Mouse (Mus musculus): ENCODE measurements around the gene Tns2. TPM values are rescaled to one million over a fixed set of nuclear protein-coding genes. Genes with fewer than 3 reads are reported as not detected.
"Not testable (repeated sequence)": the region's sequence is repeated elsewhere in the genome, so short reads cannot be mapped to it uniquely, and the experiment has no call there.

Gene Tns2
- total RNA-seq, 2 experiments from 2014 or later = 119 to 121 TPM

DNA sequence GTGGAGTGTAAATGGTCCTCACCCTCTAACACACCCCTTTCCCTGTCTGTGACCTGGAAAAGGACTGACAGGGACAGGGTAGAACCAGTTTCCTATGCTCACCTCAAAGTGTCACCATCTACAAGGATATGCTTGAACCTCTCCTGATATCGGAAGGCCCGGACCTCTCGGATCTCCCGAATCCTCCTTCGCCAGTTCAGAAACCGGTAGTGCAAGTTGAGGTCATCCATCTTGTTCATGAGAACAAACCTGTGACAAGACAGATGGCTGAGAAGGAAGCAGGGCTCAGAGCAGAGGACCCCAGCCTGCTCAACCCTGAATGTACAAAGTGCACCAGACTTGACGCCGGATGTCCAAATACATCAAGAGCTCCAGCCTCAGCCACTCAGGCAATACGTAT lies 33.1 kb downstream of the Tns2 start:
- intact Hi-C loops (cut with DNase I) = no loop called here

GRCm38 (mm10) chr15:102134709-102135108 lies 34.5 kb downstream of the Tns2 start:
- intact Hi-C loops (cut with DNase I) = no loop called here
- DNase-seq = no peak

More for the DNA sequence above, 33.1 kb downstream of the Tns2 start:
- DNase-seq = no peak

DNA sequence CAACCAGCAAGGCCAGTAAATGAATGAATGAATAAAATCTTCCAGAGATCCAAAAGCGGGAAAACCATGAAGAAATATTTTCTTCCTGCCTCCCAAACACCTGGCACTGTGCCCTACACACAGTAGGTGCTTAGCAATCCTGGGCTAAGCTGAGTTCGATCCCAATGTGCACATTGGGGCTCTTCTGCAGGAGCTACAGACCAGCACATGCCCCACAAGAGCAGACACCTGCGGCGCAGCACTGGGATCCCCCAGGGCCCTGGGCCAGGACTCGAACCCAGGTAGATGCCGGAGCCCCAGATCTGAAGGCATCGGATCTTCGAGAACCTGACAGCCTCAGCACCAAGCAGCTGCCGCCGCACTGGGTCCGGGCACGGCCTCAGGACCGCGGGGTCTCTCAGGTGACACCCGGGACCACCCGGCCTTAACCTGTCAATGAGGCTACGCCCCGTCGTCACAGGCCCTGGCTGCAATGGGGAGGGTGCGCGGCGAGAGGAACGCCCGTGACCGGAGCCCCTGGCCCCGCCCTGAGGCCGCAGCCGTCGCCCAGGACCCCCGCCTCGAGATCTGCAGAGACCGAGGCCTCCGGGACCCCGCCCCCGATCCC lies 35.4 kb downstream of the Tns2 start:
- no peak for DNase-seq
- intact Hi-C loops (cut with DNase I) = no loop called here

GRCm38 (mm10) chr15:102136129-102136758 lies 36.0 kb downstream of the Tns2 start, which contains the start of gene Spryd3:
Gene Spryd3 (minus strand): TSS chr15:102136234.
- intact Hi-C loops (cut with DNase I) = no loop called here

DNA sequence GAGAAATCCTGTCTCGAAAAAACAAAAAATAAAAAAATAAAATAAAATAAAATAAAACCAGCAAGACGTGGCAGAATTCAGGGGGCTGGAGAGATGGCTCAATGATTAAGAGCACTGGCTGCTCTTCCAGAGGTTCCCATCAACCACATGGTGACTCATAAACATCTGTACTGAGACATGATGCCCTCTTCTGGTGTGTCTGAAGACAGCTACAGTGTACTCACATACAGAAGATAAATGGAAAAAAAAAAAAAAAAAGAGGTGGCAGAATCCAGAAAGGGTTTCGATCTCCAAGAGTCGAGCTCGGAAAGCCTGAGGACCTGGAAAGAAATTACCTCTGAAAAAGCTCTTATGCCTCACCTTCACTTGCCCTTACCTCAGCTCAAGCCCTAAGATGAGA lies 40.9 kb downstream of the Tns2 start:
- DNase-seq = no peak
- intact Hi-C loops (cut with DNase I) = no loop called here

More at GRCm38 (mm10) chr15:102136129-102136758, 36.0 kb downstream of the Tns2 start, which contains the start of gene Spryd3:
- peak; percentile 98 for DNase-seq

DNA sequence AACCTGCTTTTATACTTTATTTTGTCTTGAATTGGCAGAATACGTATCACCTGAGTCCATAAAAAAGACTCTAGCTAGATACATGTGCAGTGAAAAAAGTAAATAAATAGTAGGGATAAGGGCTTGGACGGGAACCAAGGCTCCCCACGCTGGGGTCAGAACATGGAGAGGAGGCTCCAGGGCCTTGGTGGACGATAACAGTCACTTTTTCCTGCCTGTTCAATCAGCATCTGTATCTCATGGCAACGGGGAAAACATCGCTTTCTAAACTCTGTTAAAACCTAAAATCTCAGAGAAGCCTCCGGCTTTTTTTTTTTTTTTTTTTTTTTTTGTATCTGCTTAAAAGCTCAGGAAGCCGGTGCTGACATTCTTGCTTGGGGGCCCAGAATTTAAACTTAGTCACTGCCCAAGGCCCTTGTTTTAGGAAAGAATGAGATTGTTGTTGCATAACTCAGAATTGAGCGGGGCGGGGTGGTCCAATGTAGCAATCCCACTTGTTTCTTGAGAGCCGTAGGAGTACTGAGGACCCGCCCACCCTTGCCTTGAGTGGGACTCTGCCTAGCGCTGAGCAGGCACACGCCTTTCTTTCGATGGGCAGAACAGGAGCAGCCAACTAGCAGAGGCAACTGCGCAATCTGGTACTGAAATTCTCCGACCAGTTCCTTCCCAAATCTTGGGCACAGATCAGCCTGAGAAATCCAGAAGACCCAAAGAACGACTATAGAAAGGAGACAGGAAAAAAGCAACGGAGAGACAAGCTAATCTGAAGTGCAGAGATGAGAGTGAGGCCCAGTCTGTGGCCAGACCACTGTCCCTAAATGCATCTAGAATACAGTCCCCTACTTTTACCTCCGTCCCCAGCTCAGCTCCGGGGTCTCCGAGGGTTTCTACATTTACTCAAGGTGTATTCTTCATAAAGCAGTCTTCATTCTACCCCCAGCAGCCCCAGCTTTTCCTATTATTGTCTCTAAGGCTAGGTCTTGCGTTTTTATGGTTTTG lies 43.0 kb downstream of the Tns2 start:
- peak; percentile 47 to 54 for DNase-seq
- intact Hi-C loops (cut with DNase I) = no loop called here

- no peak for DNase-seq
- intact Hi-C loops (cut with DNase I) = no loop called here
Measured at GRCm38 (mm10) chr15:102144274-102144711, 44.1 kb downstream of the Tns2 start, which contains the start of gene Igfbp6. Gene Igfbp6 (plus strand): TSS chr15:102144362.

DNA sequence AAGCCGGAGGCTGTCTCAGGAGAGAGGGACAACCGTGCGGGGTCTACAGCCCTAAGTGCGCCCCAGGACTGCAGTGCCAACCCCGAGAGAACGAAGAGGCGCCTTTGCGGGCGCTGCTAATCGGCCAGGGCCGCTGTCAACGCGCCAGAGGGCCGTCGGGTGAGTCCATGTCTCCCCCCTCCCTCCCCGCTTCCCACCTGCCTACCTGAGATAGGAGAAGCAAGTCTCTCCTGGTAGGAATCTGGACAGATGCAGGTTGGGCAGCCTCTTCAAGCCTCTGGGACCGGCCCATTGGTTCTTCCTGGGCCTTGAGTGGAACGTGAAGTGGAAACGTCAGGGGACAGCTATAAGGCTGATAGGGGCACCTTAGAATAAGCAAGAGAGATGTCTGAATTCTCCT lies 44.5 kb downstream of the Tns2 start:
- intact Hi-C loops (cut with DNase I) = loop anchor here (5.0 kb wide), 2 partner anchors 37 to 157 kb away; no protein-coding TSS in a partner anchor
- no peak for DNase-seq

DNA sequence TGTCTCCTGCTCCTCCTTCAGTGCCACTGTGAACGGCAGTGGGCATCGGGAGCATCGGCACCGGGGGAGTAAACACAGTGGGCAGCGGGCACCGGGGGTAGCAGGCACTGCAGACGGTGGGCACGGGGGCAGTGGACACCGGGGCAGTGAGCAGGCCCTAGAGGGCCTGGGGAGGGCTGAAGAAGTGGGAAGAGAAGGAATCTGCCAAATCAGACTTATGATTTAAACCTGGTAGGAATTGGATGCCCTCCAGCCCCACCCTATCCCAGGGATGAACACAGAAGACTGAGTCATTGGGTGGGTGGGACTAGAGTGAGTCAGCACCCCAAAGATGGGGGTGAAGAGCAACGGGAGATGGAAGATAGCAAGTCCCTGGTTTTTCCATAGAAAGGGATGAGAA lies 45.1 kb downstream of the Tns2 start:
- peak; percentile 25 to 36 for DNase-seq
- intact Hi-C loops (cut with DNase I) = loop anchor here (5.0 kb wide), 2 partner anchors 38 to 158 kb away; no protein-coding TSS in a partner anchor

GRCm38 (mm10) chr15:102146089-102146488 lies 45.9 kb downstream of the Tns2 start:
- no peak for DNase-seq
- intact Hi-C loops (cut with DNase I) = loop anchor here (2.0 to 5.0 kb wide), 3 partner anchors 29 to 159 kb away; no protein-coding TSS in a partner anchor

GRCm38 (mm10) chr15:102146882-102147281 lies 46.7 kb downstream of the Tns2 start:
- intact Hi-C loops (cut with DNase I) = loop anchor here (2.0 to 5.0 kb wide), 3 partner anchors 30 to 160 kb away; no protein-coding TSS in a partner anchor
- peak; percentile 51 to 73 for DNase-seq

DNA sequence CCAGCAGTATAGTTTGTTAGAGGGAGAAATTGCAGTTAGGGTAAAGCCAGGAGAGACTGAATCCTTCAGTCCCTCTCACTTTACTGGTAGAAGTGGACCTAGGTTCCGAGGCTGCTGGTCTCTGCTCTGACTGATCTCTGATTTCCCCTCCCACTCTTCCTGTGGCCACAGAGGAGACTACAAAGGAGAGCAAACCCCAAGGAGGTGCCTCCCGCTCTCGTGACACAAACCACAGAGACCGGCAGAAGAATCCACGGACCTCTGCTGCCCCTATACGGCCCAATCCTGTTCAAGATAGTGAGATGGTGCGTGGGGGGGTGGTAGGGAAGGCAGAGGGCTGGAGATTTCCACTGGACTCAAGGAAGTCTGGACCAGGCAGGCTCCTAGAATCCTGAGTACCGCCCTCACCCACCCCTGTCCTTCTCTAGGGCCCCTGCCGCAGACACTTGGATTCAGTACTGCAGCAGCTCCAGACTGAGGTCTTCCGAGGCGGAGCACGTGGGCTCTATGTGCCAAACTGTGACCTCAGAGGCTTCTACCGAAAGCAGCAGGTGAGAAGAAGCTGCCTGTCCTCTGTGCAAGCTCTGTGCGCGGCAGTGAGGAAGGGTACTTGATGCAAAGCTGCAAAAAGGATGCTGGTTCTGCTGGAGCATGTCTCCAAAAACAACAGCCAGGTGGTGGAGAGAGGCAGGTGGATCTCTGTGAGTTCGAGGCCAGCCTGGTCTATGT lies 47.6 kb downstream of the Tns2 start:
- DNase-seq = no peak
- intact Hi-C loops (cut with DNase I) = loop anchor here (2.0 to 5.0 kb wide), 3 partner anchors 31 to 161 kb away; no protein-coding TSS in a partner anchor

GRCm38 (mm10) chr15:102149561-102149960 lies 49.3 kb downstream of the Tns2 start:
- DNase-seq = no peak
- intact Hi-C loops (cut with DNase I) = loop anchor here (5.0 kb wide), 2 partner anchors 42 to 162 kb away; no protein-coding TSS in a partner anchor

- intact Hi-C loops (cut with DNase I) = no loop called here
- DNase-seq = peak; percentile 42 to 46
Measured at GRCm38 (mm10) chr15:102150301-102151135, 50.3 kb downstream of the Tns2 start, which contains the start of gene Soat2. Gene Soat2 (plus strand): TSS chr15:102150526.

DNA sequence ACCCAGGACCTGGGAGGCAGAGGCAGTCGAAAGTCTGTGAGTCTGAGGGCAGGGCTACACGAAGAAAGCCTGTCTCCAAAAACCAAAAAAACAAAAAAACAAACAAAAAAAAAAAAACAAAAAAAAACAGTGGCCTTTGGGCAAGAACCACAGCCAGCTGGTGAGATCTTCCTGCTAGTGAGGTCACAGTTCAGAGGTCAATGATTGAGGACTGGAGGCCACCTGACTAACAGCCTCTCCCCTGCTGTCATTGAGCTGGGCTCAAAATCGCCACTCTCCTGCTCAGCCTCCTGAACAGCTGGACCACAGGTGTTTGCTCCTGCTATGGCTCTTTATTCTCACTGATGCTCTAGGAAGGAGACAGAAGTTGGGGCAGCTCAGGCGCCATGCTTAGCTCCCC lies 52.4 kb downstream of the Tns2 start:
- intact Hi-C loops (cut with DNase I) = no loop called here
- DNase-seq = no peak

- intact Hi-C loops (cut with DNase I); DNase-seq: not testable (repeated sequence)
Measured at GRCm38 (mm10) chr15:102155006-102155405, 54.8 kb downstream of the Tns2 start.

DNA sequence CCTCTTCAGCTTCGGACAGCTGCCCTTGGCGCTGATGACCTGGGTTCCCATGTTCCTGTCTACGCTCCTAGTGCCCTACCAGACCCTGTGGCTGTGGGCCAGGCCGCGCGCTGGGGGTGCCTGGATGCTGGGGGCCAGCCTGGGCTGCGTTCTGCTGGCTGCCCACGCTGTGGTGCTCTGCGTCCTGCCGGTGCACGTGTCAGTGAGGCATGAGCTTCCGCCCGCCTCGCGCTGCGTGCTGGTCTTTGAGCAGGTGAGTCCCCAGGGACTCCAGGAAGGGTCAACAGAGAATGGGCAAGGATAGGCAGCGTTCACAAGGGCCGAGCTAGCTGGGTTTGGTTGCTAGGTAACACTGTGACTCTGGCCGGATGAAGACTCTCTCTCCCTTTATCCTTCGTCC lies 56.6 kb downstream of the Tns2 start:
- no peak for DNase-seq
- intact Hi-C loops (cut with DNase I) = no loop called here

DNA sequence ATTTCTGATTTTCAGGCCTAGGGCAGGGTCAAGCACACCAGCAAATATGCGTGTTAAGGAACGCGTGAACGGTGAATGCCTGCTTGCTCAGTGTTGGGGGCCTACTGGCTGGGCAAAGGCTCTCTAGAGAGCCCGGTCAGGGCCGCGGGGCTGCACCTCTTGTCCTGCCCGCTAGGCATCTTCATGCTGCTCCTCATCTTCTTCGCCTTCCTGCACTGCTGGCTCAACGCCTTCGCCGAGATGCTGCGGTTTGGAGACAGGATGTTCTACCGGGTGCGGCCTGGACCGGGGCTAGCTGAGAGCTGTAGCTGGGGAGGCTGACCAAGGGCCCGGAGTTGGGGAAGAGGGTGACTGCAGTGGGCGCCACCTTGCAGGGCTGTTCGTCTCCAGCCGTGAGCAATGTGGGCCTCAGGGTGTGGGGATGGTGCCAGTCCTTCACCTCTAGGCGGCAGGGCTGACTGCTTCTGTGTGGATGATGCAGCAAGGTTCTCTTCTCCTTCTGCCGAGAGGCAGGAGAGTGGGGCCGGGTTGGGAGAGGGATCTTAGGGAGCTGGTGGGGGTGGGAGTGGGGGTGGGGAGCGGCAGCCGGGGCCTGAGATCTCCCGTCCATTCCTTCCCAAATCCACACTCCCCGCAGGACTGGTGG lies 60.3 kb downstream of the Tns2 start:
- intact Hi-C loops (cut with DNase I) = no loop called here

More for the DNA sequence above, 60.3 kb downstream of the Tns2 start:
- no peak for DNase-seq

All from heart, postnatal 14 days (tissue).